Mouse (Mus musculus) erythroblast, embryonic 14.5 days (primary cell): ENCODE data around the gene Gm20431. TPM values are rescaled to one million over a fixed set of nuclear protein-coding genes. Genes with fewer than 3 reads are reported as not detected.

Source experiments
- H3K27me3 ChIP-seq: 2 replicates; pipeline ENCODE4 v1.6.1; 2012; ENCODE audit warnings: inconsistent platforms; ENCODE audit not compliant: control insufficient read depth
- H3K36me3 ChIP-seq: 2 replicates; pipeline ENCODE4 v1.6.1; 2012; ENCODE audit warnings: mild to moderate bottlenecking, inconsistent platforms; ENCODE audit not compliant: control insufficient read depth
- H3K4me1 ChIP-seq: 2 replicates; pipeline ENCODE4 v1.6.1; 2012; ENCODE audit warnings: inconsistent platforms; ENCODE audit not compliant: control insufficient read depth
- H3K4me3 ChIP-seq: replicated peaks from 2 replicates; pipeline ENCODE3; 2012; ENCODE audit warnings: moderate library complexity, mild to moderate bottlenecking, inconsistent platforms
- H3K9me3 ChIP-seq: 2 replicates; pipeline ENCODE4 v1.6.1; 2012; ENCODE audit warnings: low read length, inconsistent platforms, mixed read lengths; ENCODE audit not compliant: control insufficient read depth
- GATA1 ChIP-seq: IDR thresholded peaks from 2 replicates; pipeline ENCODE4 v1.6.1; 2012; ENCODE audit warnings: low read length, inconsistent platforms, mixed read lengths
- TAL1 ChIP-seq: IDR thresholded peaks from 3 replicates; pipeline ENCODE4 v1.6.1; 2012; ENCODE audit warnings: low read length, inconsistent platforms, mixed read lengths
- polyA plus RNA-seq: library from polyadenylated mRNA; stranded (reverse); fragments of >175 nt; gene quantifications from 2 replicates; pipeline ENCODE4 v1.2.3, GENCODE M21; 2012

The Gm20431 gene
- polyA plus RNA-seq, 1 experiment: not detected

DNA sequence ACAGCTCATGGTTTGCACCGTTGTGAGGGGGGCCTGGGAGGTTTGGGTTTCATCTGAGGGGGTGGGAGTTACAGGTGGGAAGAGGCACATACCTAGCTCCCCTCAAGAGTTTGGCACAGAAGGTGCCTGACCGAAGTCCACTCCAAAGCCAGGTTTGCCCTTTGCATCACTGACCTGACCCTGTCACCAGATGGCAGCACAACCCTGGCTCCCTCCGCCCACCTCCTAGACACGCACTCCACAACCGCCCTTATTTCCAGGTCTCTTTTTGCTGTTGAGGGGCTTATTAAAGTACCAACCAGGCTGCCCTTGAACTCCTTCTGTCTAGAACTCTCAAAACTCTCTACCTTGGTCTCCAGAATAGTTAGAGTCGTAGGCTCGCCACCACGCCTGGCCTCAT is 20.0 kb downstream of the Gm20431 start:
- TF ChIP-seq GATA1 (no peak), TAL1 (no peak)
- H3K4me3 ChIP-seq: no peak overlapping the region
- H3K9me3 ChIP-seq: peaks cover 3% of the 10 kb centered on the region
- no peaks in the 10 kb centered on the region for H3K27me3 ChIP-seq
- H3K36me3 ChIP-seq: peaks cover 34% of the 10 kb centered on the region
- H3K4me1 ChIP-seq: peaks cover 18% of the 10 kb centered on the region

GRCm38 (mm10) chr2:167640279-167640678 is 21.0 kb downstream of the Gm20431 start:
- no peaks in the 10 kb centered on the region for H3K27me3 ChIP-seq
- no peak for TF ChIP-seq TAL1
- TF ChIP-seq GATA1: no peak
- peaks cover 3% of the 10 kb centered on the region for H3K9me3 ChIP-seq
- H3K4me3 ChIP-seq: no peak overlapping the region
- H3K4me1 ChIP-seq: peaks cover 28% of the 10 kb centered on the region
- H3K36me3 ChIP-seq: peaks cover 24% of the 10 kb centered on the region

DNA sequence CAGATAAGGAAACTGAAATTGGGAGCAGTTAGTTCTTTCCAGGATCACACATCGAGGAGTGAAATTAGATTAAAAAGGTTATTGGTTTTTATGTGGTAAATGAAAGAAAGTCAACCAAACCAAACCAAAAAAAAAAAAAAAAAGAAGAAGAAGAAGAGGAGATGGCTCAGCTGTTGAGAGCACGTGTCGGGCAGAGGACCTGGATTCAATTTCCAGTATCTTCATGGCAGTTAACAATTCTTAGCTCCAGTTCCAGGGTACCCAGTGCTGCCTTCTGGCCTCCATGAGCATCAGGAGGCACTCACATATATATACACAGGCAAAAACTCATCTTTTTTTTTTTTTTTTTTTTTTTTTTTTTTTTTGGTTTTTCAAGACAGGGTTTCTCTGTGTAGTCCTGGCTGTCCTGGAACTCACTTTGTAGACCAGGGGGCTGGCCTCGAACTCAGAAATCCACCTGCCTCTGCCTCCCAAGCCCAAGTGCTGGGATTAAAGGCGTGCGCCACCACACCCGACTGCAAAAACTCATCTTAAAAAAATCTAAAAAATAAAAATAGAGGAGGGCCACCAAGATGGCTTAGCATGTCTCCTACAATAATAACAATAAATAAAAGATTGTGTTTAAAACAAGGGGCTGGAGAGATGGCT is 26.3 kb downstream of the Gm20431 start:
- Histone ChIP-seq H3K27me3 (no peaks in the 10 kb centered on the region), H3K4me3 (peak overlapping the region; percentile 90), H3K4me1 (peaks cover 60% of the 10 kb centered on the region), H3K9me3 (no peaks in the 10 kb centered on the region), H3K36me3 (peaks cover 17% of the 10 kb centered on the region)
- TF ChIP-seq TAL1 (no peak; the same call in 2 of the 3 replicates), GATA1 (no peak)

DNA sequence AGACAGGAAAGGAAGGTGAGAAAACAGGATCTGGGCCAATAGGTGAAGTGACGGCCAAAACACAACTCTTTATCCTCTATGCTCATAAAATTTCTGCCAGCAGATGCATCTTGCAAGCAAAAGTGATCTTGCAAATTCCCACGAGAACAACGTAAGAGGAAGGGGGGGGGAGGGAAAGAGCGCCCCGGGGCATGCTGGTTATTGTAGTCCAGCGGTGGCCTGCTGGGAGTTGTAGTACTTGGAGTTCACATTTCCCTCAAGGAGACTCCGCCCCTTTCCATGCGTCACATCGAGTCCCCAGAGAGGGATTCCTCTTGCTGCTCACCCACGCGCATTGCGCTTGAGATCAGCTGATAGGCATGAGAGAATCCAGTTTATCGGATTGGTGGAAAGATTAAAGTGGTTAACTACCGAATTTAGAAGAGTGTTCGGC is 26.9 kb downstream of the Gm20431 start:
- Histone ChIP-seq H3K4me3 (peak overlapping the region; percentile 90), H3K36me3 (peaks cover 23% of the 10 kb centered on the region), H3K4me1 (peaks cover 66% of the 10 kb centered on the region), H3K27me3 (no peaks in the 10 kb centered on the region), H3K9me3 (no peaks in the 10 kb centered on the region)
- TF ChIP-seq GATA1 (peak; percentile 73), TAL1 (no peak)

- Histone ChIP-seq H3K4me3 (peak overlapping the region; percentile 90), H3K36me3 (peaks cover 31% of the 10 kb centered on the region), H3K9me3 (no peaks in the 10 kb centered on the region), H3K27me3 (no peaks in the 10 kb centered on the region), H3K4me1 (peaks cover 74% of the 10 kb centered on the region)
- TF ChIP-seq TAL1 (no peak), GATA1 (no peak)
Measured at GRCm38 (mm10) chr2:167633537-167633872, 27.8 kb downstream of the Gm20431 start.

DNA sequence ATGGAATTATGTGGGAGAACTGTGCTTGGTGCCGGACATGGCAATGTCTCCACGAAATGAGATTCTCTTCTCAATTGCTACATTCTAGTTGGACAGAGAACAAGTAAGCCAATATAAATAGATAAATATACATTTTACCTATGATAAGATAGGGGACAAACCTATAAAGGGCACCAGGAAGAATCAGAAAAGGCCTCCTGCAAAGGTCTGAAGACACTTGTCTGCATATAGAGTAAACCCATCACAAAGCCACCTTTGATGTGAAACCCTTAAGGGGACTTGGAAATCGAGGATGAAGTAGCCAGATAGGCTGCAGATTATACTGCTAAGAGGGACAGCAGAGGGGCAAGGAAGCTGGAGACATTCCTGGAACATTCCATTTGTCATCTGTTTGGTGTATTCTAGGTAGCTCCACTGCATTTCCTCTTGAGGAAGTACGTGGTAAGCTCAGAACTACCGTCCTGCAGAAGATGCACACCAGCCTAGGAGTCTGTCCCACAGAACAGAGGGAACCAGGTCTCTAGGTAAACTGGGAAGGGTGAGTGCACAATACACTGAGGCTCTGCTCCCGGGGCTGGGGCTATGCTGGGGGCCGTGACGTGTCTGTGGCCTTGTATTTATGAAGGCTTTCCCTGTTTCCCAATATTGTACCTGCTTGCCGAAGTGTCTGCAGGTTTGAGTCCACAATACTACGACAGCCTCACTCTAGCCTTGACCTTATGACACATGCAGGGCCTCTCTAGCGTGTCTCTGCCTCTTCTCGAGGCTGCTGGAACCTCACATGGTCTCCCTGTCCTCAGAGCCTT is 28.4 kb downstream of the Gm20431 start:
- Histone ChIP-seq H3K4me3 (peak overlapping the region; percentile 90), H3K36me3 (peaks cover 37% of the 10 kb centered on the region), H3K27me3 (no peaks in the 10 kb centered on the region), H3K4me1 (peaks cover 77% of the 10 kb centered on the region), H3K9me3 (no peaks in the 10 kb centered on the region)
- no peak for TF ChIP-seq TAL1

GRCm38 (mm10) chr2:167631591-167632448 is 29.5 kb downstream of the Gm20431 start, which contains the start of gene Ube2v1:
Gene Ube2v1, minus strand, starts transcription at chr2:167632095.
- Histone ChIP-seq H3K36me3 (peaks cover 48% of the 10 kb centered on the region), H3K4me1 (peaks cover 86% of the 10 kb centered on the region), H3K27me3 (no peaks in the 10 kb centered on the region), H3K4me3 (peak within 1 kb of the TSS; percentile 90), H3K9me3 (no peaks in the 10 kb centered on the region)
- TF ChIP-seq GATA1 (no peak), TAL1 (no peak)

DNA sequence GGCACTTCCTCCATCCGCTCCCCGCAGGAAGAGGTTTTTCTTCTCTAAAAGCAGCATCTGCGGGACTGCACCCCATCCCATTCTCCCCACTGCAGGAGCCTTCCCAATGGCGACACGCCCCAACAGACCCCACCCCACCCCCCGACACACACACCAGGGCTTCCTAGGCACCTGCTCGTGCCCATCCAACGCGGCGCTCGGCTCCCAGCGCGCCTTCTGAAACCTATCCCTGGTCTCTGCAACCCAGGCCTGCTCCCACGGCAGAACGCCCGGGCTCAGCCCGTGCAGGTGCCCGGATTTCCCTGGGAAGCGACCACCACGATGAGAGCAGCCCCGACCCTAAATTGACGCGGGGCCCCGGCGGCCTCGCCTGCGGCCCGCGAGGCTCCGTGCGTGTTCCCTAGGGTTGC is 30.1 kb downstream of the Gm20431 start:
- H3K27me3 ChIP-seq: no peaks in the 10 kb centered on the region
- no peak for TF ChIP-seq TAL1
- H3K36me3 ChIP-seq: peaks cover 52% of the 10 kb centered on the region
- H3K4me1 ChIP-seq: peaks cover 86% of the 10 kb centered on the region
- no peaks in the 10 kb centered on the region for H3K9me3 ChIP-seq
- peak overlapping the region; percentile 90 for H3K4me3 ChIP-seq

DNA sequence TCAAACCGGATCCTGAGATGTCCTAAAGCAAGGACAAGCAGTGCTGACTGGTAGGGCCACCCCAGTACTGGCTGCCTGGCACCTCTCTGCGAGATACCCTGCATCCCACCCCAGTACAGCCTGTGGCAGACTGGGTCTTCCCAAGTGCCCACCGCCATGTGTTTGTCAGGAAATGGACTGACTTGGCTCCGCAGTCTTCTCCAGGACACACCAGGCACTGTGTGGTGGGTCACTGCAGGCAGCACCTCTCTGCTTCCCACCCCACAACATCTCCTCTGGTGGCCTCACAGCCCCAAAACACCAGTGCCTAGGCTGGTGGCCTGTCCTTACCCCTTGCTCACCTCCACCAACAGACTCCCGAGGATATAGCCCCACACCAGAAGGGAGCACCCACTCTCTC is 30.9 kb downstream of the Gm20431 start:
- Histone ChIP-seq H3K9me3 (no peaks in the 10 kb centered on the region), H3K27me3 (no peaks in the 10 kb centered on the region), H3K36me3 (peaks cover 60% of the 10 kb centered on the region), H3K4me3 (peak overlapping the region; percentile 90), H3K4me1 (peaks cover 85% of the 10 kb centered on the region)
- TF ChIP-seq TAL1: no peak
- no peak for TF ChIP-seq GATA1
